Mouse (Mus musculus): ENCODE results near the gene 1700001P01Rik. TPM values are rescaled to one million over a fixed set of nuclear protein-coding genes. Genes with fewer than 3 reads are reported as not detected.

The 1700001P01Rik gene
- polyA plus RNA-seq, 1 experiment from 2014 or later, result not detected

DNA sequence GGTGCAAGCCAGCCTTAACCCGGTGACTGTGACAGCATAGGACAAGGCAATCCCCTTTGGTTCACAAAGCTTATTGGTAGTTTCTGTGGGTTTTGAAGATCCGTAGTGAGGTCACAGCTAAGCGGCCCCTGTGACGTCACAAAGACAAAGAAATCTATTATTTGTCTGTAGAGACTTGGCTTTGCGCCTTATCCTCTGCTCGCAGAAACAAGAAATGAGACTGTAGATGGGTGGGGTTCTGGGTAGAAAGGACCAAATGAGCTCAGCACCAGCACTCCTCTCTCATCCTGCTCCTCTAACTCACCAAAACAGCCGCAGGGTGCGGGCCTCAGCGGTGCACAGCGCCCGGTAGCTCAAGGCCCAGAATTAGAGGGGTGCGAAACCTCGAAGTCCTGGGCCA is 532 bp downstream of the 1700001P01Rik start:
- H3K27me3 ChIP-seq (ENCODE audit: control insufficient read depth, insufficient read depth, low read length), result no peaks in the 10 kb centered on the region
- no peak overlapping the region for H3K4me2 ChIP-seq (ENCODE audit: low read depth, low read length)
- WGBS, result 79% methylated on average over 13 of the region's 13 CpGs
- H3K36me3 ChIP-seq (ENCODE audit: control insufficient read depth, insufficient read depth, low read length), result peaks cover 27% of the 10 kb centered on the region
- H3K4me1 ChIP-seq (ENCODE audit: control insufficient read depth, insufficient read depth, low read length), result peaks cover 5% of the 10 kb centered on the region
- no peak overlapping the region for H3K27ac ChIP-seq (ENCODE audit: low read length)
- ATAC-seq (ENCODE audit: insufficient read depth, low FRiP score), result no peak
- H3K4me3 ChIP-seq (replicated peaks; ENCODE audit: low read length), result no peak overlapping the region
- H3K9ac ChIP-seq (ENCODE audit: low read length), result no peak overlapping the region
- H3K9me3 ChIP-seq (replicated peaks; ENCODE audit: control insufficient read depth, low read length), result no peaks in the 10 kb centered on the region

DNA sequence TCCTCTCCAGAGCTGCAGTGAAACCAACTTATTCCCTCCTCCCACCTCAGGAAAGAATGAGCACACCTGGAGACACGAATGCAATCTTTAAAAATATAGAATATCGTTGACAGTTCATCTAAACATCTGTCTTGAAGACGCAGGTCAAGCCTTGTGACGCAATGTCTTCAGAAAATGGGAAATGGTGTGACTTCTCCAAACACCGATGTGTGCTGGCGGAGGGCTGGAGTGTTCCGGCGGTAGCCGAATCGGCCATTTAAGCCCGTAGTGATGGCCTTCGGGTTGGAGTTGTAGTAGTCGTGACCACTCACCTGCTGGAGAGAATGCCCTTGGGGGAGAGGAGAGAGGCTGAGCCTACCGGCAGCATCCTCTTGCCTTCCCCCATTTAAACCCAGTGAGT is 4.3 kb downstream of the 1700001P01Rik start:
- no peak overlapping the region for H3K4me2 ChIP-seq (ENCODE audit: low read depth, low read length)
- H3K9me3 ChIP-seq (replicated peaks; ENCODE audit: control insufficient read depth, low read length), result no peaks in the 10 kb centered on the region
- no peak for ATAC-seq (ENCODE audit: insufficient read depth, low FRiP score)
- no peak overlapping the region for H3K4me3 ChIP-seq (replicated peaks; ENCODE audit: low read length)
- no peaks in the 10 kb centered on the region for H3K4me1 ChIP-seq (ENCODE audit: control insufficient read depth, insufficient read depth, low read length)
- 79% methylated on average over 14 of the region's 14 CpGs for WGBS
- H3K27ac ChIP-seq (ENCODE audit: low read length), result no peak overlapping the region
- H3K36me3 ChIP-seq (ENCODE audit: control insufficient read depth, insufficient read depth, low read length), result no peaks in the 10 kb centered on the region
- H3K9ac ChIP-seq (ENCODE audit: low read length), result no peak overlapping the region
- no peaks in the 10 kb centered on the region for H3K27me3 ChIP-seq (ENCODE audit: control insufficient read depth, insufficient read depth, low read length)

DNA sequence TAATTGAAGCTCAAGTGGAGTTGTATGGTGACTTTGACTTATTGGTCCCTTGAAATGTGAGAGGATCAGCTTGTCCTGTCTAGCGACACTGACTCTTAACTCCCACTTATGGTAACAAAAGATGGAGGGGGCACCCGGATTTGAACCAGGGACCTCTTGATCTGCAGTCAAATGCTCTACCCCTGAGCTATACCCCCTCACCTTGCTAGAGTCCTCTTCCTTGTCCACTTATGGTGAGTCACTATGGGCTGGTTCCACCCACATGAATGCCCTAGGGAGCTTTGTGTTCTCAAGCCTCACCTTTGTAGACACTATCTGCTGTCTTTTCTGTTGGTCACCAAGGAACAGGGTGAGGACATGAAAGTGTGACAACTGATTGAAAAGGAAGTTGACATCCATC is 6.0 kb downstream of the 1700001P01Rik start:
- Histone ChIP-seq H3K27me3 (ENCODE audit: control insufficient read depth, insufficient read depth, low read length) (no peaks in the 10 kb centered on the region), H3K9me3 (replicated peaks; ENCODE audit: control insufficient read depth, low read length) (no peaks in the 10 kb centered on the region), H3K27ac (ENCODE audit: low read length) (no peak overlapping the region), H3K4me2 (ENCODE audit: low read depth, low read length) (no peak overlapping the region), H3K36me3 (ENCODE audit: control insufficient read depth, insufficient read depth, low read length) (no peaks in the 10 kb centered on the region), H3K9ac (ENCODE audit: low read length) (no peak overlapping the region), H3K4me1 (ENCODE audit: control insufficient read depth, insufficient read depth, low read length) (peaks cover 8% of the 10 kb centered on the region; the same call in 1 of the 2 replicates), H3K4me3 (replicated peaks; ENCODE audit: low read length) (no peak overlapping the region)
- ATAC-seq (ENCODE audit: insufficient read depth, low FRiP score), result peak; percentile 74
- WGBS, result 25% methylated on average over 2 of the region's 2 CpGs

DNA sequence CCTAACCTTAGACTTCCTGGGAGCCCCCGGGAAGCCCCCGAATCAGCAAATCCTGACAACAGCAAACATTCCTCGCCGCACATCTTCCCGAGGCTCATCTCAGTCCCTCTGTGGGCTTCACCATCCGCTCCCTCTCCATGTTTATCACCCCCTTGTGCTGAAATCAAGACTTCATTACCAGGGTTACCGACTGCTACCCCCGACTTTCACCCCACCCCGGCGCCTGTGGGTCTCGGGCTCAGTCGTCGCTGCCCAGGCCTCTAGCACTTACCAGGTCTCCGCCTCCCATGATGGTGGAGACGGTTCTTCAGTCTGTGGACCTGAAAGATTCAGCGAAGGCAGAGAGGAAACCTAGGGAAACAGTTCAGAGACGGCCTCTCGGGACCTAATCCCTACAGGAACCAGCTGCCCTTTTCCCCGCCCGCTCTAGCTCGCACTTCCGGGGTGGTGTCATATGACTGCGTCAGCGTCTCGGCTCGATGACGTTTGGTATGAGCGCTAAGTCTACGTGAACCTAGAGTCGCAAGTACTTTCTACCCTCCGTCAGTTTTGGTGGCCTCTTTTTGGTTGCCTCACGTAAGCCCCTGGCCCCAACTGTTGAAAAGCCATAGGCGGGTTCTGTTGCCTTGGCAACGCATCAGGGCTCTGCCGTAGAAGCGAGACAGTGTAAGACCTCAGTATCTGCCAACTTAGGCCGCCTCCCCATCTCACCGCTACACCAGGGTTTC is 9.4 kb downstream of the 1700001P01Rik start, which contains the start of gene Cwc25:
Gene Cwc25, minus strand, starts transcription at position 403 of the 728 bp plus-strand sequence.
- peak within 1 kb of the TSS; percentile 95 for H3K9ac ChIP-seq (ENCODE audit: low read length)
- peak within 1 kb of the TSS; percentile 90 for H3K27ac ChIP-seq (ENCODE audit: low read length)
- H3K9me3 ChIP-seq (replicated peaks; ENCODE audit: control insufficient read depth, low read length), result no peaks in the 10 kb centered on the region
- peak; percentile 94 for ATAC-seq (ENCODE audit: insufficient read depth, low FRiP score)
- H3K4me1 ChIP-seq (ENCODE audit: control insufficient read depth, insufficient read depth, low read length), result peaks cover 8% of the 10 kb centered on the region; the same call in 1 of the 2 replicates
- peaks cover 19% of the 10 kb centered on the region; the same call in 1 of the 2 replicates for H3K36me3 ChIP-seq (ENCODE audit: control insufficient read depth, insufficient read depth, low read length)
- peak within 1 kb of the TSS; percentile 93 for H3K4me3 ChIP-seq (replicated peaks; ENCODE audit: low read length)
- peak within 1 kb of the TSS; percentile 84 for H3K4me2 ChIP-seq (ENCODE audit: low read depth, low read length)
- H3K27me3 ChIP-seq (ENCODE audit: control insufficient read depth, insufficient read depth, low read length), result no peaks in the 10 kb centered on the region
- under 1% methylated on average over 38 of the region's 38 CpGs for WGBS

DNA sequence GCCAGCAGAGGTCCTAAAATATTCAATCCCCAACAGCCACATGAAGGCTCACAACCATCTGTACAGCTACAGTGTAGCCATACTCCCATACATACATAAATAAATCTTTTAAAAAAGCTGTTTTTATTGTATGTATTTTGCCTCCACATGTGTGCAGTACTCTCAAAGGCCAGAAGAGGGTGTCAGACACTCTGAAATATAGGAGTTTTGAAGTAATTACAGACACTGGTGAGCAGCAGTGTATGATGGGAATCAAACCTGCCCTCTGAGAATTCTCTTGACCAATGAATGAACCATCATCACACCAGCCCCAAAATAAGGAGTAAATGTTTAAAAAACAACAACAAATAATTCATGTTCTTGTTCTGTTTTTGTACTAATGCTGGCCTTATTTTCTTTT is 14.1 kb downstream of the 1700001P01Rik start:
- no peak overlapping the region for H3K9ac ChIP-seq (ENCODE audit: low read length)
- peaks cover 19% of the 10 kb centered on the region; the same call in 1 of the 2 replicates for H3K36me3 ChIP-seq (ENCODE audit: control insufficient read depth, insufficient read depth, low read length)
- H3K27ac ChIP-seq (ENCODE audit: low read length), result no peak overlapping the region
- no peaks in the 10 kb centered on the region for H3K27me3 ChIP-seq (ENCODE audit: control insufficient read depth, insufficient read depth, low read length)
- ATAC-seq (ENCODE audit: insufficient read depth, low FRiP score), result no peak
- H3K4me1 ChIP-seq (ENCODE audit: control insufficient read depth, insufficient read depth, low read length), result peaks cover 8% of the 10 kb centered on the region; the same call in 1 of the 2 replicates
- H3K4me3 ChIP-seq (replicated peaks; ENCODE audit: low read length), result no peak overlapping the region
- no peaks in the 10 kb centered on the region for H3K9me3 ChIP-seq (replicated peaks; ENCODE audit: control insufficient read depth, low read length)
- H3K4me2 ChIP-seq (ENCODE audit: low read depth, low read length), result no peak overlapping the region

DNA sequence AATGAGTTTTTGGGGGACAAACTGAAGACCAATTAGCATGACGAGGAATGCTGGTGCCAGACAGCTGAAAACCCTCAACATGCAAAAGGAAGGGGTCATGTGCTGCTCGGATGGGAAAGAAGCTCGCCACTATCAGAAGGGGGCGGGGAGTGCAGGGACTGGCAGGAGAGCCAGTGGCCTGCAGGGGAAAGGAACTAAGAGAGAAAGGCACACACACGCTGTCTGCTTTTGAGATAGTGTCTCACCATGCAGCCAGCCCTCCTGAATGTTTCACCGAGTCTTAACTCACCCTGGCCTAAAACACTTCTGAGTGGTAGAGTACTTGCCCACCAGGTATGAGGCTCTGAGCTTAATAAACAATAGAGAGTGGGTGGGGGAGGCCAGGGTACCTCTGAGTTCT is 16.8 kb downstream of the 1700001P01Rik start:
- no peak for ATAC-seq (ENCODE audit: insufficient read depth, low FRiP score)
- WGBS, result 75% methylated on average over 6 of the region's 6 CpGs
- no peak overlapping the region for H3K4me3 ChIP-seq (replicated peaks; ENCODE audit: low read length)
- H3K9me3 ChIP-seq (replicated peaks; ENCODE audit: control insufficient read depth, low read length), result no peaks in the 10 kb centered on the region
- H3K4me2 ChIP-seq (ENCODE audit: low read depth, low read length), result no peak overlapping the region
- no peak overlapping the region for H3K27ac ChIP-seq (ENCODE audit: low read length)
- peaks cover 19% of the 10 kb centered on the region; the same call in 1 of the 2 replicates for H3K36me3 ChIP-seq (ENCODE audit: control insufficient read depth, insufficient read depth, low read length)
- H3K9ac ChIP-seq (ENCODE audit: low read length), result no peak overlapping the region
- no peaks in the 10 kb centered on the region for H3K4me1 ChIP-seq (ENCODE audit: control insufficient read depth, insufficient read depth, low read length)
- no peaks in the 10 kb centered on the region for H3K27me3 ChIP-seq (ENCODE audit: control insufficient read depth, insufficient read depth, low read length)

DNA sequence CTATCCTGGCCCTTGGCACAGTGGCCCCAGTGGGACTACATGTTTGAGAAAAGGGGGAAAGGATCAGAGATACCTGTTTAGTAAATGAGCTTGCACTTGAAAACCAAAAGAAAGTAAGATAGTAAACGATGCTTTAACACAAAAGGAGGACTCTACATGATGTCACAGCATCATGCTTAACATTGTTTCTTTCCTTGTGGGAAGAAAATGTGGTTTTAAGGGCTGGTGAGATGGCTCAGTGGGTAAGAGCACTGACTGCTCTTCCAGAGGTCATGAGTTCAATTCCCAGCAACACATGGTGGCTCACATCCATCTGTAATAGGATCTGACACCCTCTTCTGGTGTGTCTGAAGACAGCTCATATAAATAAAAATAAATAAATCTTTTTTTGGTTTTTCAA is 17.6 kb downstream of the 1700001P01Rik start:
- no peaks in the 10 kb centered on the region for H3K27me3 ChIP-seq (ENCODE audit: control insufficient read depth, insufficient read depth, low read length)
- H3K9ac ChIP-seq (ENCODE audit: low read length), result no peak overlapping the region
- WGBS, result 93% methylated on average over 1 of the region's 1 CpGs
- H3K36me3 ChIP-seq (ENCODE audit: control insufficient read depth, insufficient read depth, low read length), result peaks cover 19% of the 10 kb centered on the region; the same call in 1 of the 2 replicates
- H3K4me3 ChIP-seq (replicated peaks; ENCODE audit: low read length), result no peak overlapping the region
- no peak for ATAC-seq (ENCODE audit: insufficient read depth, low FRiP score)
- H3K4me2 ChIP-seq (ENCODE audit: low read depth, low read length), result no peak overlapping the region
- no peak overlapping the region for H3K27ac ChIP-seq (ENCODE audit: low read length)
- no peaks in the 10 kb centered on the region for H3K4me1 ChIP-seq (ENCODE audit: control insufficient read depth, insufficient read depth, low read length)
- H3K9me3 ChIP-seq (replicated peaks; ENCODE audit: control insufficient read depth, low read length), result no peaks in the 10 kb centered on the region

DNA sequence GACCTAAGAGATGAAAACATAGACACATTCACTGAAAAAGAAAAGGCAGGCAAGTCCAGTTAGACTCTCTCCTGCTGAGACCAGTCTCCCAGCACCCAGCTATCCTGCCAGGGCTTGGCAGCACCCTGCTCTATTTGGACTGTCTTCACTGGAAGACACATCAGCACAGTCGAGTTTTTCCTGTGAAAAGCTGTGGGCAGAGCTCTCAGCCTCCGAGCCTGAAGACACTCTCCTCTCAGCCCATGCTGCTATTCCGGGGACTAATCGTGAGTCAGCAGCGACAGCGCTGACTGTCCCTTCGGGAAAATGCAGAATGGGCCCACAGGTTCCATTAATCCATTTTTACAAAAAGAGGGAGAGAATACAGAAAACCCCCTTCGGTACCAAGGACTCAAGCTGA is 22.4 kb downstream of the 1700001P01Rik start:
- no peak for ATAC-seq (ENCODE audit: insufficient read depth, low FRiP score)
- Histone ChIP-seq H3K4me2 (ENCODE audit: low read depth, low read length) (no peak overlapping the region), H3K4me3 (replicated peaks; ENCODE audit: low read length) (no peak overlapping the region), H3K9ac (ENCODE audit: low read length) (no peak overlapping the region), H3K9me3 (replicated peaks; ENCODE audit: control insufficient read depth, low read length) (no peaks in the 10 kb centered on the region), H3K36me3 (ENCODE audit: control insufficient read depth, insufficient read depth, low read length) (peaks cover 25% of the 10 kb centered on the region), H3K27ac (ENCODE audit: low read length) (no peak overlapping the region), H3K27me3 (ENCODE audit: control insufficient read depth, insufficient read depth, low read length) (no peaks in the 10 kb centered on the region), H3K4me1 (ENCODE audit: control insufficient read depth, insufficient read depth, low read length) (no peaks in the 10 kb centered on the region)
- WGBS, result 93% methylated on average over 8 of the region's 8 CpGs

DNA sequence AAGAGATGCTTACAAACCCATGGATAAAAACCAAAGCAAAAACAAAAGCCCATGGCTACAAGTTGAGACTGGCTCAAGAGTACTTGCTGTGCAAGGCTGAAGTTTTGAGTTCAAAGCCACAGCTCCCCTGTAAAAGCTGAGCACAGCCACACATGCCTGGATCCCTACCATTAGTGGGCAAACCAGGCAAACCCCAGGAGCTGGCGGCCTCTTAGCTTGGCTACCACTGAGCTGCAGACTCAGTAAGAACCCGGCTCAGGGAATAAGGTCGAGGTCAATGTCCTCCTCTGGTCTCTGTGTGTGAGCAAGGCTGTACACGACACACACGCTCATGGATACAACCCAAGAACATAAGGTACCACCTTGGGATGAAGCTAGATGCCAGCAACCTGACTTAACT is 27.2 kb downstream of the 1700001P01Rik start:
- no peak overlapping the region for H3K4me3 ChIP-seq (replicated peaks; ENCODE audit: low read length)
- no peak overlapping the region for H3K4me2 ChIP-seq (ENCODE audit: low read depth, low read length)
- no peak overlapping the region for H3K27ac ChIP-seq (ENCODE audit: low read length)
- 85% methylated on average over 5 of the region's 5 CpGs for WGBS
- H3K36me3 ChIP-seq (ENCODE audit: control insufficient read depth, insufficient read depth, low read length), result peaks cover 32% of the 10 kb centered on the region
- no peaks in the 10 kb centered on the region for H3K27me3 ChIP-seq (ENCODE audit: control insufficient read depth, insufficient read depth, low read length)
- H3K4me1 ChIP-seq (ENCODE audit: control insufficient read depth, insufficient read depth, low read length), result peaks cover 3% of the 10 kb centered on the region
- no peak for ATAC-seq (ENCODE audit: insufficient read depth, low FRiP score)
- H3K9ac ChIP-seq (ENCODE audit: low read length), result no peak overlapping the region
- no peaks in the 10 kb centered on the region for H3K9me3 ChIP-seq (replicated peaks; ENCODE audit: control insufficient read depth, low read length)

All from stomach, embryonic 16.5 days (tissue).